Mouse (Mus musculus): ENCODE data around the gene Rxfp3. TPM values are rescaled to one million over a fixed set of nuclear protein-coding genes. Genes with fewer than 3 reads are reported as not detected.

Rxfp3 gene
- 0.03 TPM in 1 of 2 replicates, not detected in the other for polyA plus RNA-seq (2015; fragmentation: Nextera tagmentation; extraction: Ambion mirVana)

DNA sequence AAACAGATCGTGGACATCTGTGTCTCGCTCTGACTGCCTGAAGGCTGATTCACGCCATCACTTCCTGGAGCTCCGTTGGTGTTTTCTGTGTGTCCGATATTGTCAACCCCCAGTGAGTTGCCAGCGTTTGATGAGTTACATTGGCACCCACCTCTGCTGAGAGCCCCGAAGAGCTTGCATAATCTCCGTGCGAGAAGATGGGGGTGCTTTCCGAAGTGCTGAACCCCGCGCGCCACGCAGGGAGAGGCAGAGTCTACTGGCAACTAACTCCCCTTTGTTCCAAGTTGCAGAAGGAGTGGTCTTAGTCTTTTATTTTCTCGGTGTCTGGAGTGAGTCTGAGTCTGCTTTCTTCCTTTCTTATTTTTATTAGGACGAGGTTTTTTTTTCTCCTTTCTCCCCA, at the start of gene Rxfp3:
Gene Rxfp3 (minus strand): TSS at position 281 of the 400 bp plus-strand sequence.
- no peak for ATAC-seq (ENCODE audit: insufficient read depth, low FRiP score)
- peaks cover 8% of the 10 kb centered on the region; the same call in 1 of the 2 replicates for H3K4me1 ChIP-seq (ENCODE audit: control insufficient read depth, insufficient read depth, low read length)
- peaks cover 49% of the 10 kb centered on the region for H3K27me3 ChIP-seq (ENCODE audit: control insufficient read depth, insufficient read depth, low read length)
- H3K4me2 ChIP-seq (ENCODE audit: low read depth, low read length), result peak within 1 kb of the TSS; percentile 57
- no peak within 1 kb of the TSS for H3K9ac ChIP-seq (ENCODE audit: low read length)
- no peaks in the 10 kb centered on the region for H3K9me3 ChIP-seq (replicated peaks; ENCODE audit: control insufficient read depth, low read length)
- no peaks in the 10 kb centered on the region for H3K36me3 ChIP-seq (ENCODE audit: control insufficient read depth, insufficient read depth, low read length)
- no peak within 1 kb of the TSS for H3K27ac ChIP-seq (ENCODE audit: low read length)
- WGBS, result 3% methylated on average over 16 of the region's 16 CpGs
- peak within 1 kb of the TSS; percentile 39 for H3K4me3 ChIP-seq (replicated peaks; ENCODE audit: low read length)

DNA sequence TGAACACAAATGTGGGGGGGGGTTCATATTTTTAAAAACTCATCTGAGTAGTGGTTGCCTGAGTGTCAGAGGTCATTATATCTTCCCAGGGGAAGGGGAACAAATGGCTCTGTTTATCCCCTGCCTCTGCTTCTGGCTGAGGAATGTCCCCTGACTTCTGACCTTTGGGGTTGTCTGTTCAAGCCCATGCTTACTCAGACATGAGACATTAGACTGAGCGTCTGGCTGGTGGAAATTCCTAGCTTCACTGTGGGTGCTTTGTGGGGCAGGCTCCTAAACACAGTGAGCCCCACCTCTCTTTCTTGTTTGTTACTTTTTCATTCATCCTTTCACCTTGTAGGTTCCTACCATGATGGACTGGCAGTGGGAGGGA, 47.2 kb upstream of the Rxfp3 start:
- Histone ChIP-seq H3K9me3 (replicated peaks; ENCODE audit: control insufficient read depth, low read length) (no peaks in the 10 kb centered on the region), H3K4me2 (ENCODE audit: low read depth, low read length) (no peak overlapping the region), H3K4me1 (ENCODE audit: control insufficient read depth, insufficient read depth, low read length) (peaks cover 6% of the 10 kb centered on the region; the same call in 1 of the 2 replicates), H3K9ac (ENCODE audit: low read length) (no peak overlapping the region), H3K27me3 (ENCODE audit: control insufficient read depth, insufficient read depth, low read length) (no peaks in the 10 kb centered on the region), H3K36me3 (ENCODE audit: control insufficient read depth, insufficient read depth, low read length) (no peaks in the 10 kb centered on the region), H3K4me3 (replicated peaks; ENCODE audit: low read length) (no peak overlapping the region), H3K27ac (ENCODE audit: low read length) (0 out of 2 replicates have a peak overlapping the region, but pooled peaks have one; percentile 55)
- ATAC-seq (ENCODE audit: insufficient read depth, low FRiP score), result no peak
- 52% methylated on average over 1 of the region's 1 CpGs for WGBS

DNA sequence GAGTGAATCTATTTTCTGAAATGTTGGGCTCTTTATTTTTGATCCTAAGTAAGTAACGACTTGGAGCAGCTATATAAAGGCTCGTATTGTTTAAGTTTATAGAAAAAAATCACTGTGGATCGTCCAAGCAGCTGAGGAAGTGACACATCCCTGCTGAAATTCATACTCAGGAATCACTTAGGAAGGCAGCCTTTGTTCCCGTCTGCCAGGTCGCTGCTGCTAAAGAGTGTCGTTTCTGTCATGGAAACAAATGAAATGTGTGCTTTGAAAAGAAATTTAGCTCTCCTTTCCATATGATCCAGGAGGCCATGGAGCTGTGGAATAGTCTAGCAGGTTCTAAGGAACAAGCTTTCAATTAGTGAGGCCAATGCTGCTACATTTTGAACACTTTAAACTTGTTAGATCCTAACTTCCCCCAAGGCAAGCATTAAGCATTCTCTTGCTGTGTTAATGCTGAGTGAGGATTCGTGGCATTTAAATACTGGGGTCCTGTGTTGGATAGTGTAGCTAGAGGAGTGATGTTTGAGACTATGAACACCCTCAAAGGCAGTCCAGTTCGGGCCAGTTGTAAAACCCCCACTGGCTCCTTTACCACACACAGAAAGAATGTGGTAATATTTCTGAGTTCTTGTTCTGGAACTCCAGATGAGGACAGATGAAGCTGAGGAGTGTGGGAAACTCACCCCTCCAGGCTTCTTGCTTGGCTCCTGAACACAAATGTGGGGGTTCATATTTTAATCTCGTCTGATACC, 46.6 kb upstream of the Rxfp3 start:
- no peak for ATAC-seq (ENCODE audit: insufficient read depth, low FRiP score)
- H3K9ac ChIP-seq (ENCODE audit: low read length), result no peak overlapping the region
- peak overlapping the region; percentile 55; the same call in 1 of the 2 replicates for H3K27ac ChIP-seq (ENCODE audit: low read length)
- no peak overlapping the region for H3K4me3 ChIP-seq (replicated peaks; ENCODE audit: low read length)
- H3K4me1 ChIP-seq (ENCODE audit: control insufficient read depth, insufficient read depth, low read length), result peaks cover 6% of the 10 kb centered on the region; the same call in 1 of the 2 replicates
- no peaks in the 10 kb centered on the region for H3K9me3 ChIP-seq (replicated peaks; ENCODE audit: control insufficient read depth, low read length)
- H3K36me3 ChIP-seq (ENCODE audit: control insufficient read depth, insufficient read depth, low read length), result no peaks in the 10 kb centered on the region
- WGBS, result 23% methylated on average over 9 of the region's 9 CpGs
- H3K27me3 ChIP-seq (ENCODE audit: control insufficient read depth, insufficient read depth, low read length), result no peaks in the 10 kb centered on the region
- no peak overlapping the region for H3K4me2 ChIP-seq (ENCODE audit: low read depth, low read length)

DNA sequence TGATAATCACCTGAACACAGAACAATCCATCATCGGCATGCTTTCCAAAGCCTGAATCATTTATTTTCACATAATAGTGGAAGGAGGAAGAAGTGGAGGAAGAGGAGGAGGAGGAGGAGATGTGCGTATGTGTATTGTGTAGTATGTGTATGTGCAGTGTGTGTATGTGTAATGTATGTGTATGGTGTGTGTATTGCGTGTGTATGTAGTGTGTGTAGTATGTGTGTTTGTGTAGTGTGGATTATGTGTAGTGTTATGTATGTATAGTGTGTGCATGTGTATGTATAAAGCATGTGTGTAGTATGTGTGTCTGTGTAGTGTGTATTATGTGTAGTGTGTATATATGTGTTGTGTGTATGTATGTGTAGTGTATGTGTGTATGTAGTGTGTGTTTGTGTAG, 45.9 kb upstream of the Rxfp3 start:
- ATAC-seq (ENCODE audit: insufficient read depth, low FRiP score), result no peak
- Histone ChIP-seq H3K36me3 (ENCODE audit: control insufficient read depth, insufficient read depth, low read length) (no peaks in the 10 kb centered on the region), H3K4me3 (replicated peaks; ENCODE audit: low read length) (no peak overlapping the region), H3K9ac (ENCODE audit: low read length) (no peak overlapping the region), H3K4me2 (ENCODE audit: low read depth, low read length) (no peak overlapping the region), H3K9me3 (replicated peaks; ENCODE audit: control insufficient read depth, low read length) (no peaks in the 10 kb centered on the region), H3K4me1 (ENCODE audit: control insufficient read depth, insufficient read depth, low read length) (peaks cover 6% of the 10 kb centered on the region; the same call in 1 of the 2 replicates), H3K27me3 (ENCODE audit: control insufficient read depth, insufficient read depth, low read length) (no peaks in the 10 kb centered on the region), H3K27ac (ENCODE audit: low read length) (no peak overlapping the region)
- WGBS, result 89% methylated on average over 3 of the region's 3 CpGs

DNA sequence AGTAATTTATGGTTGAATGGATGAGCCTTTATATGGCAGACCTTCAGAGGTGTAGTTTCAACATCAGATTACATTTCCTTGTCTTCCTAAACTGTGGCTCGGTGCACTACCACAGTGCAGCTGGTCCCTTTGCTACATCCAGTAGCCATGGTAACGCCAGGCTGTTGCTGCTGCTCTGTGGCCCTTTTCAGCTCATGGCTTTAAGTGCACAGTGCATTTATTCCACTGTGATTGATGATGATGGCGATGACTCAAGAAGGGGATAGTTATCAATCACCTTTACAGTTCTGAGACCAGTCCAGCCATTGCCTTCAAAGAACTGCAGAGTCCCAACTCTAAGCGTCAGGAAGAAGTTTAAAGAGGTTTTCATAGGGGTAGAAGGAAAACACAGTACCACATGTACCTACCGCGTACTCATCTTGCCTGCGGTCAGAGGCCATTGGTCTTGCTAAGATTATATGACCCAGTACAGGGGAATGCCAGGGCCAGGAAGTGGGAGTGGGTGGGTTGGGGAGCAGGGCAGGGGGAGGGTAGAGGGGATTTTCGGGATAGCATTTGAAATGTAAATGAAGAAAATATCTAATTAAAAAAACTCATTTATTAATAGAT, 45.3 kb upstream of the Rxfp3 start:
- no peak for ATAC-seq (ENCODE audit: insufficient read depth, low FRiP score)
- H3K27ac ChIP-seq (ENCODE audit: low read length), result no peak overlapping the region
- H3K4me2 ChIP-seq (ENCODE audit: low read depth, low read length), result no peak overlapping the region
- no peak overlapping the region for H3K4me3 ChIP-seq (replicated peaks; ENCODE audit: low read length)
- 52% methylated on average over 8 of the region's 8 CpGs for WGBS
- no peaks in the 10 kb centered on the region for H3K27me3 ChIP-seq (ENCODE audit: control insufficient read depth, insufficient read depth, low read length)
- H3K9ac ChIP-seq (ENCODE audit: low read length), result no peak overlapping the region
- no peaks in the 10 kb centered on the region for H3K36me3 ChIP-seq (ENCODE audit: control insufficient read depth, insufficient read depth, low read length)
- peaks cover 6% of the 10 kb centered on the region; the same call in 1 of the 2 replicates for H3K4me1 ChIP-seq (ENCODE audit: control insufficient read depth, insufficient read depth, low read length)
- no peaks in the 10 kb centered on the region for H3K9me3 ChIP-seq (replicated peaks; ENCODE audit: control insufficient read depth, low read length)

DNA sequence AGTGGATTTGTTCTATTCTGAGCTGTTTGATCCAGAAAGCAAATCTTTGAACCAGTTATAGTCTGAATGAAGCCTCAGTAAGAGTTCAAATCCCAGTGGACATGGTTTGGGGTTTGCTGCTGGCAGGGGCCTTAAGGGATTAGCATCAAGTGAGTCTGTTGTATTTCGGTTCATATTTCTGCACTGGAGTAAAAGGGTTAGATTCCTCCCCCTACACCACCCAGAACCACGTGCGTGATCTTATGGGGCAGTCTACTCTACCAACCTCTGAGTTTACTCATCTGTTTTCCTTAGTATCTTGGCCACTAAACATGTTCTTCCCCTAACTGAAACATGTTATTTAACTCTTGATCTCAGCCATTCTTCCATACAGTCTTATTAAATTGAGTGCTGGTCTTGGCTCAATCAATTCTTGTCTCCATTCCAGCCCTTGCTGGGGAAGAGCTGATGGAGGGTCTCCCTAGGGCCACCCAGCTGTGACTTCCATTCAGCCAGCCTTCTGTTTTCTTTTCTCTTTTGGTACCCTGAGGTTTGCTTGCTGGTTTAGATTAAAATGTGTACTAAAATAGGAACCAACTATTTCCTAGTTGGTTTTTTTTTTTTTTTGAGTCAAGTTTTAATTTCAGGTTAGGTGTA, 38.1 kb upstream of the Rxfp3 start:
- H3K9me3 ChIP-seq (replicated peaks; ENCODE audit: control insufficient read depth, low read length), result no peaks in the 10 kb centered on the region
- no peaks in the 10 kb centered on the region for H3K27me3 ChIP-seq (ENCODE audit: control insufficient read depth, insufficient read depth, low read length)
- H3K4me3 ChIP-seq (replicated peaks; ENCODE audit: low read length), result no peak overlapping the region
- H3K9ac ChIP-seq (ENCODE audit: low read length), result no peak overlapping the region
- H3K4me1 ChIP-seq (ENCODE audit: control insufficient read depth, insufficient read depth, low read length), result no peaks in the 10 kb centered on the region
- ATAC-seq (ENCODE audit: insufficient read depth, low FRiP score), result no peak
- WGBS, result 71% methylated on average over 3 of the region's 3 CpGs
- H3K4me2 ChIP-seq (ENCODE audit: low read depth, low read length), result no peak overlapping the region
- no peaks in the 10 kb centered on the region for H3K36me3 ChIP-seq (ENCODE audit: control insufficient read depth, insufficient read depth, low read length)
- no peak overlapping the region for H3K27ac ChIP-seq (ENCODE audit: low read length)

DNA sequence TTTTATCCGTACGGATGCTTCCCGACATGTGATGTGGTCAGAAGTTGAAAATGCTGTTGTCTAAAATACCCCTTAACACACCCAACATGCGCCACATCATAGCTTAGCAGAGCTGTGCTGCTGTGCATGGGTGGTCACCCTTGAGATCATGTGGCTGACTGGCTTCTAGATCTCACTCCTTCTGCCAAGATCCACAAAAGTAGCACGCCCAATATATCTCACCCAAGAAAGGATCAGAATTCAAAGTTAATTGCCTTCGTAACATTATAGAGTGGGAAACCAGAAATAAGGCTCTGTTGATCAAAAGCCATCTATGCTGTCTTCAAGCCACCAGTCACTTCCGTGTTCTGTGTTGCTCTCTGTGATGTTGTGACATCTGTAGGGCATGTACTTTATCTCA, 30.1 kb upstream of the Rxfp3 start:
- ATAC-seq (ENCODE audit: insufficient read depth, low FRiP score), result no peak
- no peak overlapping the region for H3K4me2 ChIP-seq (ENCODE audit: low read depth, low read length)
- 77% methylated on average over 7 of the region's 7 CpGs for WGBS

DNA sequence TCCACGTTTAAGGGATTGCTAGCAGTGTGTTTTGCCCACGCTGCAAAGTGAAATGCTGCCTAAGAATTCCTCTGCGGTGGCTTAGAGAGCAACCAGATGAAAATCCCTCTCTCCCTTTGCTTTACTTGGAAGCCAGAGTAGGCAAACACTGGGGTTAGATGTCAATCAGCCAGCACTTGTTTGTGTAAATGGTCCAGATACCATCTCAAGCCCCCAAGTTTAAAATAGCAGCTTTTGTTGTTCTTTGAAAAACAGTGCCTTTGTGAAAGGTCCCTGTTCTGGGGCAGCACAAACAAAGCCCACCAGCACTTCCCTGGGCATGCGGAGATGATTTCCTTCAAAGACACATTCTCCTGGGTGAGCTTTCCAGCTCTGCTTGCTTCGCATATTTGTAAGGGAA, 28.5 kb upstream of the Rxfp3 start:
- Histone ChIP-seq H3K4me3 (replicated peaks; ENCODE audit: low read length) (peak overlapping the region; percentile 53), H3K27ac (ENCODE audit: low read length) (peak overlapping the region; percentile 94; the same call in 1 of the 2 replicates), H3K4me1 (ENCODE audit: control insufficient read depth, insufficient read depth, low read length) (peaks cover 18% of the 10 kb centered on the region), H3K36me3 (ENCODE audit: control insufficient read depth, insufficient read depth, low read length) (no peaks in the 10 kb centered on the region), H3K4me2 (ENCODE audit: low read depth, low read length) (peak overlapping the region; percentile 66), H3K27me3 (ENCODE audit: control insufficient read depth, insufficient read depth, low read length) (no peaks in the 10 kb centered on the region), H3K9ac (ENCODE audit: low read length) (peak overlapping the region; percentile 73; the same call in 1 of the 2 replicates), H3K9me3 (replicated peaks; ENCODE audit: control insufficient read depth, low read length) (no peaks in the 10 kb centered on the region)
- no peak for ATAC-seq (ENCODE audit: insufficient read depth, low FRiP score)
- WGBS, result 17% methylated on average over 5 of the region's 5 CpGs

More for the DNA sequence above, 30.1 kb upstream of the Rxfp3 start:
- Histone ChIP-seq H3K4me1 (ENCODE audit: control insufficient read depth, insufficient read depth, low read length) (peaks cover 18% of the 10 kb centered on the region), H3K4me3 (replicated peaks; ENCODE audit: low read length) (no peak overlapping the region), H3K27me3 (ENCODE audit: control insufficient read depth, insufficient read depth, low read length) (no peaks in the 10 kb centered on the region), H3K27ac (ENCODE audit: low read length) (no peak overlapping the region), H3K9me3 (replicated peaks; ENCODE audit: control insufficient read depth, low read length) (no peaks in the 10 kb centered on the region), H3K36me3 (ENCODE audit: control insufficient read depth, insufficient read depth, low read length) (no peaks in the 10 kb centered on the region), H3K9ac (ENCODE audit: low read length) (no peak overlapping the region)
